Mouse (Mus musculus): ENCODE measurements around the gene Gm20388.

Gene Gm20388

DNA sequence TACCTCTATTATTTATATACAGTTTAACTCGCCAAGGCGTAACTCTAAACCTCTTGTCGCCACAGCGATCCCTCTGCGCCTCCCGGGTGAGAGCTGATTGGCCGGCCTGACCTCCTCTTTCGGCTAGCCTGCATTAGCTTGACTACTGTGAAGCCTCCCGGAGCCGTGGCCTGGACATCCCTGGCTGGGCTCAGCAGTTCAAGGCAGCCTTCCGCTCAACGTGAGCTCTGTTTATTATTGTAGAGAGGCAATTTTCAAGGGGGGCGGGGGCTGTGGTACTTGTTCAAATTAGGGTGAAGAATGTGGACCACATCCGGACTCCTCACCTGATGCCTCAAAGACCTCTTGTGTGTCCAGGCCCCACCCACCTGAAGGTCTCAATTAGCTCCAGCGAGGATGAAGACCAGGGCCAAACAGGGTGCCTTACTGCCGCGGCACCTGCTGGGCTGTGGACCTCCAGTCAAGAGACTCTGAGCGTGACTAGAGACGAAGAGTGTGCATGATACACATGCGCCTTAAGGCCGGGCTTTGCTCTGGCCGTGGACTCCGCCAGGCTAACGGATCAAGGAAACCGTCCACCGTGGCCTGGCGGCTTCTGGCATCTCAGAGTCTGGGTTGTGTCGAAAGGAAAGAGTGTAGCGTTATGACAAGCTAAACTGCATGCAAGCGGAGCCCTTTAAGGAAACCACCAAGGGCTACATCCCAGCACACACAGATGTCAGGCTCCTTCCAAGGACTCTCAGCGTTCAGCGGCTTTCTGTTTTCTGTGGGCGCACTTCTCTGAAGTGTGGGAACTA lies 1309.7 kb downstream of the Gm20388 start:
- no peak for DNase-seq (ENCODE audit: low spot score in 2 of 2)

- no peak for DNase-seq (ENCODE audit: low spot score in 2 of 2)
Observed at GRCm38 (mm10) chr8:121224709-121225108, 1314.1 kb downstream of the Gm20388 start.

- DNase-seq (ENCODE audit: low spot score in 2 of 2) = no peak
Observed at GRCm38 (mm10) chr8:121227756-121228155, 1317.1 kb downstream of the Gm20388 start.

DNA sequence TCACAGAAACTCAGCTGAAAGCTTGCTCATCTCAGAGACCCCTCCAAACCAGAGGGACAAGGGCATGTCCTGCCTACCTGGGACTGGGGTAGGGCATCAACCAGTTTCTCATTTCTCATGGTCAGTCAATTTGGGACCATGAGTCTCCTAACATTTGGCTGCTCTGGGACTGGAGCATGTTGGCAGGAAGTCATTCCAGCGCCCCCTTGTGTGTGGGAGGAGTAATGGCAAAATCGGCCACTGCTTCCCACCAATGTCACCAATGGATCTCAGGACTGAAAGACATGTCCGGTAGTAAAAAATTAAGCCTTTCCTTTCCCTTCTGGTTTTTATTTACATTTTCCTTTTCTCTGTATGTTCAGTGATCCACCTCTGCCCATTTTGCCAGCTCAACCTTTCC lies 1318.3 kb downstream of the Gm20388 start:
- peak in 1 of 2 experiments; percentile 21 for DNase-seq (ENCODE audit: low spot score in 2 of 2)

DNA sequence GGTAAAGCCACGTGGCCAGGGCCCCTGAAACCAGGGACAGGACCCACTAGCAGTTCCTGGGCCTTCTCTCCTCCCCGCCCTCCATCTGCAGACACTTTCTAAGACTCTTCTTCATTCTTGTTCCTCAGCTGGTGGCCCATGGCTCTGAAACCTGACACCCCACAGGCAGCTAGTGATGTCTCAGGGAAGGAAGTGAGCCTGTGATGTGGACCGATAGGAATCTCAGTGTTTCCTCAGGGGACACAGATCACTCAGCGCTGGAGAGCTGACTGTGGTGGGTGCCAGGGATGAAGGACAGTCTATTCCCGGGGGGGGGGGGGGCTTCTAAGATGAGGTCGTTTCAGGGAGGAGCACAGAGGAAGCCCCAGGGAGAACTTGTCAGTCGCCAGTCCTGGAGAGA lies 1318.9 kb downstream of the Gm20388 start:
- no peak for DNase-seq (ENCODE audit: low spot score in 2 of 2)

DNA sequence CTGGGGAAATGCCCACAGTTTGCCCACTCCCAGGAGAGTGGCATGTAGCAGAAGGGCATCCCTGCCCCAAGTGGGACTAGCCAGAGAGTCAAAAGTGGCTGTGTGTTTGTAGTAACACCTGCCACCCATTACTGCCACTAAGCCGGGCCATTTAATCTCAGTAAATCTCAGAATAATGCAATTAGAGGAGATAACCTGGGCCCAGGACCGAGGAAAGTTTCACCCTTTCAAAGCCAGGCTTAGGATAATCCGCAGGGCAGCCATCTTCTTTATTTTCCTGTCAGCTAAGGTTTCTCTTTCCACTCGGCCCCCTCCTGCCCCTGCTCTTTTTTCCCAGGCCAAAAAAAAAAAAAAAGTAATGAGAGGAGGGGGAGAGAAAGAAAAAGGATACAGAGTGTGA lies 1322.6 kb downstream of the Gm20388 start:
- no peak for DNase-seq (ENCODE audit: low spot score in 2 of 2)

DNA sequence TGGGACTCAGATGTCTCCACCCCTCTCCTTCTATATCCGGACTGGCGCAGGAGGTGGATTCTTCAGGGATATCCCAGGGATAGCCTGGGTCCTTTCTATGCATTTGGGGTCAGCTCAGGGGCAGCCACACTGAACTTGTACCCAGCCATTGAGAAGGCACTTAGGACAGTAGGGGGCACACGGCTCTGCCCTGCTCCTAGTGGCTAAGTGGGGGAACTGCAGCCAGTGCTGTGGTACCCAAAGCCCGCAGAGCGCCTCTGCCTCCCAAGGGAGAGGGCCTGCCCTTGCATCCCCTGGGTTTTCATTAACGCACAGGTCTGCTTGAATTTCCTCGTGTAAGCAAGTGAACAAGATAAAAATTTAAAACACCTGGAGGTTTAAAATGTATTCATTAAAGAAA lies 1324.3 kb downstream of the Gm20388 start:
- DNase-seq (ENCODE audit: low spot score in 2 of 2) = no peak

- DNase-seq (ENCODE audit: low spot score in 2 of 2) = no peak
Observed at GRCm38 (mm10) chr8:121239640-121240039, 1329.0 kb downstream of the Gm20388 start.

DNA sequence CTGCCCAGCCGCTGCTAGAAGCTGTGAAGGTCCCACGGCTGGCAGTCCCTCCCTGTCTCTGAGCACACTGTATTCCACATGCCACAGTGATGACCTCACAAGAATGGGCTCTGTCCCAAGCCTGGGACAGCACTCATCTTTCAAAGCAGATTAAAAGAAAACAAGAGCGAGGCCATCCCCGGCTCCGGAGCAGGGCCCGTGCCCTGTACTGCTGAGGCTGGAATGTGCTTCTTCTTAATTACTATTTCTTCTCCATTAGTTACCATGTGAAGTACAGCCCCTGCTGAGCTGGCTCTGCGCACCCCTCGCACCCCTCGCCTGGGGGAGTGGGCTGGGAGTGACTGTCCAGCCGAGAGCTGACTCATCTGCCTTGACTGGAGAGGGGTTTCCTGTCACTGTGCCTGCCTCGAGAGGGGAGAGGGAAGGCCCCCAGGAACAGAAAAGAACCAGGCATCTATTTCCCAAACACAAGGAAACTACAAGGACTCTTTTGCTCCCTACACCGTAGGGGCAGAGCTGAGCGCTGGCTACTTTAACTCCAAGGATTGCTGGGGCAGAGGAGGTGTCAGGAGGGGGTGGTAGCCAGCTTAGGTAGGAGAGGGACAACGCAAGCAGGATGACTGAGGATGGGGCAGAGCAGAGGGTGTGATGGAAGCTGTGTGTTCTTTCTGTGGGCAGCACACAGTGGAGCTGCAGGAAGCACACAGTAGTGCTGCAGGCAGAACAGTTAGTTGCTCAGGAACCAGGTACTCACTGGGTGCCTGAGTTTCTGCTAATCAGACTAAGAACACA lies 1331.3 kb downstream of the Gm20388 start:
- DNase-seq (ENCODE audit: low spot score in 2 of 2) = peak; percentile 20 to 28

- DNase-seq (ENCODE audit: low spot score in 2 of 2) = no peak
Observed at GRCm38 (mm10) chr8:121242671-121243070, 1332.0 kb downstream of the Gm20388 start.

DNA sequence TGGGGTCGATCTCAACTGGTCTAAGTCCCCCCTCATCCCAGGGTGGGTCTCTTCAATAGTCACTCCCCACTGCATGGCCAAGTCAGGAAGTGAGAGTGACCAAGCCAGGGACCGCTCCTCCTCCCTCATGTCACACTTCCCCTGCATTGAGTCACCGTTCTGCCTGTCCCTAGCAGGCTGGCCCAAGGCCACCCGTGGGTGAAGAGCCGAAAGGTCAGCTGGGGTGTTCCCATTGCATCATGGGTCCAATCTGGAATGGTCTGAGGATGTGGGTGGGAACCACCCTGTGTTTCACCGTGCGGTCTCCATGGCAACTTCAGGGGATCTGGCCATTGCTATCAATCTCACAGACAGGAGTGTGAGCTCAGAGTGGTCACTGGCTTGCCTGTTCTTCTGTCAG lies 1338.2 kb downstream of the Gm20388 start:
- DNase-seq (ENCODE audit: low spot score in 2 of 2) = peak; percentile 71 to 75

GRCm38 (mm10) chr8:121249433-121249832 lies 1338.8 kb downstream of the Gm20388 start:
- no peak for DNase-seq (ENCODE audit: low spot score in 2 of 2)

DNA sequence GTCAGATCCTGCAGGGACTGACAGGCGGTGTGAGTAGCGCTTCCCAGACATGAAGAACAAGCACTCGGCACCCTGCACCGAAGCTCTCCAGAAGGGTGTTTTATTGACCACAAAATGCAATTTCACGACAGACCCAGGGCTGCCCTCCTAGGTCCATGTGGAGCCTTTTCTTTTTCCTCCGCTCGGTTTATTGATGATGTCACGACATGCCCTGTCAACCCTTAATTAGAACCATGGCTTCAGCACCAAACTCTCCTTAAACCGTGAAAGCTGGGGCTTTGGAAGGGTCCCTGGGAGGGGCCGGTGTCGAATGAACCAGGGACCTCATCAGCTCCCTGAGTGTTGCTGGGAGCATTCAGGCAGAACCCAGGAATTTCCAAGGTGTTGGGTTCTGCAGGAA lies 1340.4 kb downstream of the Gm20388 start:
- DNase-seq (ENCODE audit: low spot score in 2 of 2) = no peak

- DNase-seq (ENCODE audit: low spot score in 2 of 2) = no peak
Observed at GRCm38 (mm10) chr8:121255727-121256265, 1345.2 kb downstream of the Gm20388 start.

DNA sequence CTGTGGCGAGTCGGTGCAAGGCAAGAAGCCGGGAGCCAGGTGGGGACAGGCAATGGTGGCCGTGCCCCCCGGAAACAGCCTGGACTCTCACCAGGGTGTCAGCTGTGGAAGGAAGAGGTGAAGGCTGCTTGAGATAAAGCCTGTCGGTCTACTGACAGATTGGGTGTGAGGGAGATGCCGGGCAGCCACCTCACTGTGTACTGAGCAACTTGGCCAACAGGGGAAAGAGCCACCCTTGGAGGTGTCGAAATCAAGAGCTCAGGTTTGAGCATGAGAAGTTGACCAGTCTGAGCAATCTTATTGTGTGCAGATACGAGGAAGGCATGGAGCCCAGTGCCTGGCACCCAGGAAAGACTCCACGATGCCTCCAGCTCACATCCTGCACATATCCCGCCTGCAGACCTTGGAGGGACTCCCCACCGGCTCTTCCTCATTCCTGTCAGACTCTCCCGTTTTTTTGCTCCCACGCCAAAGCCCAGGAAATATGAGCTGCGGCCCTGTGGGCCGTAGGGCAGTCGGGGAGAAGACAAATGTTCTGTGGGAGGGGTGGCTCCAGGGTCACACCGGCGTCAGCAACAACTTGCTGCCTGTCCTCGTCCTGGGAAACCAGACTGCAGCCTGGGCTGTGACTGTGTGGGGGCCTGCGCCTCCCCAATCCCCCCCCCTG lies 1347.6 kb downstream of the Gm20388 start:
- DNase-seq (ENCODE audit: low spot score in 2 of 2) = no peak

GRCm38 (mm10) chr8:121262728-121263389 lies 1352.2 kb downstream of the Gm20388 start:
- DNase-seq (ENCODE audit: low spot score in 2 of 2) = peak; percentile 84 to 89

- DNase-seq (ENCODE audit: low spot score in 2 of 2) = no peak
Observed at GRCm38 (mm10) chr8:121263390-121263775, 1352.7 kb downstream of the Gm20388 start.

DNA sequence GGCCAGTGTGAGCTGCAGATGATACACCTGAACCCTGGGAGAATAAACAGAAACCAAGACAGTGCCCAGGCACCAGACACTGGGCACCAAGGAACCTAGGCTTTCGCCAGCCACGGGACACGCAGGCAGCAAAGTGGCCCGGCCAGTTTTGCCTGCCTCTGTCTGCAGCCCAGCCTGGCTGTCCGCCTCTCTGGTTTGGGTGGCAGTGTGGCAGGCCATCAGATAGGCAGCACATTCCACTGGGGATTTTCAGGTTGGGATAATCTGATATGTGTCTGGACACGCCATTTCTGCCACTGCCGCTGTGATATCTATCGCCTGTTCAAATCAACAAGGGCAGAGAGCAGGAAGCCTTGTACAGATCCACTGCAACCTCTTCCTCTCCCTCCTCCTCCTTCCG lies 1353.6 kb downstream of the Gm20388 start:
- no peak for DNase-seq (ENCODE audit: low spot score in 2 of 2)

DNA sequence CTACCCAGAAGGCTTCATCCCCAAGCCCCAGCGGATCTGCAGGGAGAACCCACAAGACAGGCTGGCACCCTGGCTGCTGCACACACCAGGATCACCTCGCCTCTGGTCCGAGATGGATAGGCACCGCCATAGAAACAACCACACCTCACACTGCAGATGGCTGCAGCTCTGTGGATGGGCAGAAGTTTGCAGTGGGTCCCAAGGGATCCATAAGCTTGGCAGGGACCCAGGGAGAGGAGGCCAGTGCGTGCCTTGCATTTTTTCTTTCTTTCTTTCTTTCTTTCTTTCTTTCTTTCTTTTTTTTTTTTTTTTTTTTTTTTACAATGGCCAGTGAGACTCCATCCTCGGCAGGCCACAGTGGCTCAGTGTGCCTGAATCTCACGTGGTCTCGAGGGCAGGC lies 1360.9 kb downstream of the Gm20388 start:
- no peak for DNase-seq (ENCODE audit: low spot score in 2 of 2)

DNA sequence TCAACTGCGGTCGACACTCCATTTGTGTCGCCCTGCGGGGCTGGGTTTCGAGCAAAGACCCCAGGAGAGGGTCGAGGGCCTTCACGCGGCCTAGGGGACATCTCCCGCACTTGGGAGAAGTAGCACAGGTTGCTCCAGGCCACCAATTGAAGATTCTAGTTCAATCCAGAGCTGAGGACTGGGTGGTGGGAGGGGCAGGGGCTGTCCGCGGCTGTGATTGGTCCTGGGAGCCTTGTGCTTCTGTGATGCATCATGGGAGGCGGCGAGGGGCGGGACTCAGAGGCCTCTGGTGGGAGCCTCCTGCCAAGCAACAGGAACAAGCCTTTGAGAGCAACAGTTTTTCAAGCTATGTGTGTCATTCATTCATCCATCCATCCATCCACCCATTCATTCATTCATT lies 1362.6 kb downstream of the Gm20388 start:
- no peak for DNase-seq (ENCODE audit: low spot score in 2 of 2)

DNA sequence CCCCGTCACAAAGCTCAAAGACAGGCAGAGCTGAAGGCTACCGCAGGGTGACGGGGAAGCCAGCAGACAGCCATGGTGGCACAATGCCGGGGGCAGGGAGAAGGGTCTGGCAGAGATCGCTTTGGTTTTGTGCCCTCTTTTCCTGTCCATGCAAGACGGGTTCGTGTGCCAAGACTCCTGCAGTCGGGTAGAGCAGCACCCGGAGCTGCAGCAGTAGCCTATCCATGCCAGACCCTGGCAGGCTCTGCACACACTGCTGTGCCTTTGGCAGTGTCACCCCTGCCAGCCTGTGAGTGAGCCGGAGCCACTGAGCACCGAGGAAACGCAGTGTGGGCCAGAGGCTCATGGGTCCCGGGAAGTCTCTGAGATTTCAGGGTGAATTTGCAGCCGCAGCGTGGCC lies 1363.0 kb downstream of the Gm20388 start:
- no peak for DNase-seq (ENCODE audit: low spot score in 2 of 2)

DNA sequence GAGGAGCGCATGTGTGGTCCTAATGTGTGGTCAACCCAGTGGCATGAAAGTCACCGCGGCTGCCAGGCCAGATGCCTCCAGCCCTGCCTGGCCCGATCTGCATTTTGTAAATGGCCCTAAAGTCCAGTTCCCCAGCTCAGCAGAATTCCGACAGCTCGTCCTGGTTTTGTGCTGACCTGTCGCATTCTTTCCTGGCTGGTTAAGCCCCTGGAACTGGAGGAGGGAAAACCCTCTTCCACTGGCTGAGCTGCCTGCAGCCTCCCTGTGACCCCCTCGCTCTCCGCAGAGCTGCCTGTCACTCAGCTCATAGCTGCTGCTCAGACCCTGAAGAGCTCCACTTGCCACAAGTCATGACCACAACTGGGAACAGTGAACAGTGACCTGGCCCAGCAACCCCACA lies 1369.8 kb downstream of the Gm20388 start:
- DNase-seq (ENCODE audit: low spot score in 2 of 2) = no peak

All from heart, adult 9 months (tissue).